Mouse (Mus musculus) ZHBTc4 (cell line): ENCODE data around the gene Snrnp40.

Source experiments
- DNase-seq: peaks from one replicate; pipeline ENCODE4 v3.0.0-alpha.2; 2011; ENCODE audit warnings: low read depth, low spot score

Gene Snrnp40

GRCm38 (mm10) chr4:130379181-130379580, 19.2 kb downstream of the Snrnp40 start:
- no peak for DNase-seq

DNA sequence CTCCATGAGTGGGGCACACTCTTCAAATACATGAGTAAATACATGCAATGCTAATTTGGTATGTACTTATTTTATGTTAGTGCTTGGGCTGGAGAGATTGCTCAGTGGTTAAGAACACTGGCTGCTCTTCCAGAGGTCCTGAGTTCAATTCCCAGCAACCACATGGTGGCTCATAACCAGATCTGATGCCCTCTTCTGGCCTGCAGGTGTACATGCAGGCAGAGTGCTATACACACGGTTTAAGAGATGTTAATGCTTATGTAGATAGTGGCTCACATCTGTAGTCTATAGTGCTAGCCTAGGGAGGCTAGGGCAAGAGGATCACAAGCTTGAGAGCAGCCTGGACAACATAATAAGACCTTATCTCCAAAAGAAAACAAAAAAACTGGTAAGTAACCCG, 20.5 kb downstream of the Snrnp40 start:
- DNase-seq, result peak; percentile 38

- DNase-seq, result no peak
Measured at GRCm38 (mm10) chr4:130387256-130387655, 27.3 kb downstream of the Snrnp40 start.

DNA sequence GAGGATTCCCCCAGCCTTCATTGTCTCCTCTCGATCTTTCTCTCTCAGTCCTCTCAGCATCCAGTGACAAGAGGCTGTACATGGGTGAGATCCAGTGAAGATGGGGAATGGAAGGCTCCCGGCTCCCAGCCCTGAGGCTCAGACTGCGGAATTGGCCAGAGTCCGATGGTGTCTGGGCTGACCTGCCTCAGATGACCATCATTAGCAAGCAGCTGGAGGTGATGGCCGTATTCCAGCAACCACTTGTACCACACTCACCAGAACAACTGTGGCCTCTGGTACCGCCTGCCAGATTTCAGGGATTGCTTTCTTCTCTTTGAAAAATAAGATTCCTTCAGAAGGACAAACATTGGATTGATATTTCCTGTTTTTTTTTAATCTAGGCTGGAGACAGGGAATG, 29.6 kb downstream of the Snrnp40 start:
- no peak for DNase-seq

GRCm38 (mm10) chr4:130389927-130390326, 30.0 kb downstream of the Snrnp40 start:
- no peak for DNase-seq

GRCm38 (mm10) chr4:130391265-130391664, 31.3 kb downstream of the Snrnp40 start:
- DNase-seq, result peak; percentile 30
